Mouse (Mus musculus) lung, postnatal 10 days (tissue): Measurements from ENCODE around the gene Slc22a27.
"Not testable (repeated sequence)": the region's sequence is repeated elsewhere in the genome, so short reads cannot be mapped to it uniquely, and the experiment has no call there.

Experiments
- DNase-seq: peaks from one replicate; pipeline ENCODE4 v3.0.0; 2021

Gene Slc22a27

DNA sequence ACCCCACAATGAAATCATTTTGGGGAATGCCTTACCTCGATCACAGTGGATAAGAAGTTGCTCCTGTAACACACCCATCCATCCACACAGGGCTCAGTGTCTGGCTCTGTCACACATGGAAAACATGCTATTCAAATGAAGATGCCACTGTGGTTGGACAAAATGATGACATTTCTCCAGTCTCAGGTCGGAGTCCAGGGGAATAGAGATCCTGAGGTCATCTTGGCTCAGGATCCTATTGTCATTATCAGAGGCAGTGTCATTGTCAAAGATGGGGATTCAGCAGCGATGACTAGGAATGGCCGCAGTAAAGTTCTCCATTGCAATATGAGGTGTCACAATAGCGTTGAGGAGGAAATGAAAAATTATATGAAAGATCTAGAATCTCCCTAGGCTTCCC lies at the start of gene Slc22a27:
Gene Slc22a27, minus strand, starts transcription at position 101 of the 400 bp plus-strand sequence.
- DNase-seq, result not testable (repeated sequence)

DNA sequence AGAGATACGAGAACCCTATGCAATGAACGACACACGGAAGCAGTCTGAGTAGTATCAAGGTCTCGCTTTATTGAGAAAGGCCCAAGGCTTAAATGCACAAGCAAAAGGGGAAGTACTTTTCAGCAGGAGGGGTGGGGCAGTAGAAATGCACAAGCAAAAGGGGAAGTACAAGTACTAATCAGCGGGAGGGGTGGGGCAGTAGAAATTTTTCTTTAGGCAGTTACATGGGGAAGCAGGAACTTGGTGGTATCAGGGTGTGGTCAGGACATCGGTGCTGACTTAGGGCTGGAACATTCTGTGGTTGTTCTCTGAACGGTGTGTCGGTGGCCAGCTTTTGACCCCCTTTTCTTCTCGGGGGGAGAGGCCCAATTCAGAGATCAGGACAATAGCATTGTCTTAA lies 45.8 kb upstream of the Slc22a27 start:
- not testable (repeated sequence) for DNase-seq

DNA sequence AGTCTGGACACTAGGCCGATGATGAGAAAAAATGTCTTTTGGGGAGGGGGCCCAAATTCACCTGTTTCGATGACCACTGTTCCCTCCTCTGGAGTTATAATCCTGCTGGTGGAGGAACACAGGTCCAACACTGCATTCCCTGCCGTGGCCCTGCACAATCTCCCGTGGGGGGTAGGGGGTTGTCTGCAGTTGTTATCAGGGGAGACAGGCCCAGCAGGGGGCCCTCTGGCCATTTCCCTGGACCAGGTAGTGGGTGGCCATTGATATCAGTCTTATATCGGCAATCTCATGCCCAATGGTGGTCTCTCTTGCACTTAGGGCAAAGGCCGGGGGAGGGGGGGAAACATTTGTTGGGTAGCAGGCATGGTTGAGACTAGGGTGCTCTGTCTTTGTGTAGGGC lies 43.3 kb upstream of the Slc22a27 start:
- not testable (repeated sequence) for DNase-seq

DNA sequence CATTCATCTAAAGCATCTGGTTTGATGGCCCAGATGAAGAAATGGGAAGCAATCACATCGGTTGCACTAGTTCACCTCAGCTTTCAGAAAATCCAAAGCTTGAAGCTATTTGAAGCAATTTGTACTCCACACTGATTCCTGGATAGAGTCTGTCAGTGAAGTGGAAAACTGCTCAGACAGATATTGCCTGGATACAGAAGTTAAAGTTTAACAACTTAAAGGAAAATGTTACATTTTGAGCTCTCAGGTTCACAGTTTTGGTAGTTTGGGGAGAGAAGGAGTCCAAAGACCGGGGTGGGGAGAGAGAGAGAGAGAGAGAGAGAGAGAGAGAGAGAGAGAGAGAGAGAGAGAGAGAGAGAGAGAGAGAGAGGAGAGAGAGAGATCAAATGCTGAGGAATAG lies 2.9 kb upstream of the Slc22a27 start:
- DNase-seq, result no peak

DNA sequence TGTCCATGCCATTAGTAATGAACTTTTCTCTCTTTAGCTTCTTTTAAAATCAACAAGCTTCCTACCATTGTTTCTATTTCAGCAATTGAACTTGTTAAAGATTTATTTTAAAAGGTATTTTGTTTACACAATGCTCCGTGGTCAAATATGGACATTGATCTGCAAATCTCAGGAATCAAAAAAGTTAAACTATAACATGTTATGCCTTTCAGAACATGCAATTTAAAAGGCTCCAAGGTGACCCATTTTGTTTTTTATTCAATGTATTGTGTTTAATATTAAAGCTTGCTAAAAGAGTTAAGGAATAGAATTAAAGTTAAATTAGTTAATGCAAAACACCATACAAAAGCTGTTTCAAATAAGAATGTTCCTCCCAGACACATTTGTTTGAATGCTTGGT lies 723 bp upstream of the Slc22a27 start:
- DNase-seq, result not testable (repeated sequence)

- not testable (repeated sequence) for DNase-seq
Observed at GRCm38 (mm10) chr19:7939391-7939790, 26.4 kb downstream of the Slc22a27 start.

DNA sequence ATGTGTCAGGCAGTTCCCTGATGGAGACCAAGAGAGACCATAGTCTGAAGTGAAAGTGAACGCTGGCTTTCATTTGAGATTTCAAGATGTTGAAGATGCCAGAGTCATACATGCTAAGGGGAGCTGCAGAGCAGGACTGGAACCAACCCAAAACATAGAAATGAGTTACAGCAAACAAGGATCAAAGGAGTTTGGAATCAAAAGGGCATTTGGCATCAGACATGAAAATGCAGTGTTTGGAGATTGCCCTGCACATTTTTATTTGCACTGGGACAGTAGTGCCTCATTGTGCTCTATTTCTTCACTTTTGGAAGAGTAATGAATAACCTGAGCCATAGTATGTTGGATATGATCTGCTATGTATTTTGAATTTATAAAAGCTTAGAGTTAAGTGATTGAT lies 89.2 kb downstream of the Slc22a27 start:
- no peak for DNase-seq

DNA sequence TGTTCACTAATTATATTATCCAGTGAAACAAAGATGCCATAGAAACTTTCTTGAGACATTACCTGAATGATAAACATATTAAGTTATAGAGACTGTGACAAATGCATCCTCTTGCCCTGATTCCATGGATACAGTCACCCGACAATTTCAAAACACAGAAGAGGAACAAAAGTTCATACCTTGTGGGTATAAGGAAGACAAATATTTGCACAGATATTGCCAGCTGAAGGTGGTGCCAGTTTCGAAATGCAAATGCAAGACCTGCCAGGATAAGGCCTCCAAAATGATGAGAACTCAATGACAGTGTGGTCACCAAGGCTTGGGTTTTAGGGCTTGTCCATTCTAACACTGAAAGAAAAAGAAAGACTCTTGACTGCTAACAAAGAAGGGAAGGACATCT lies 136.0 kb downstream of the Slc22a27 start:
- no peak for DNase-seq
